Mouse (Mus musculus) liver, adult 2 months (tissue): ENCODE results near the gene Plxnb1. TPM values are rescaled to one million over a fixed set of nuclear protein-coding genes. Genes with fewer than 3 reads are reported as not detected.
"Not testable (repeated sequence)": the region's sequence is repeated elsewhere in the genome, so short reads cannot be mapped to it uniquely, and the experiment has no call there.

Experiments used
- DNase-seq: peaks from one replicate; pipeline ENCODE4 v3.0.0-alpha.2; 2011; ENCODE audit warnings: low read depth, low spot score; ENCODE audit errors: extremely low read depth
- H3K27ac ChIP-seq: fragments of 200-500 bp; replicated peaks from 2 replicates; pipeline ENCODE4 v1.5.1; 2012; ENCODE audit warnings: low read depth, mild to moderate bottlenecking, control low read depth, inconsistent platforms, low read length; ENCODE audit not compliant: insufficient read depth
- H3K27me3 ChIP-seq: fragments of 200-500 bp; 2 replicates; pipeline ENCODE4 v1.6.1; 2012; ENCODE audit warnings: mild to moderate bottlenecking, moderate library complexity, low read length, inconsistent platforms; ENCODE audit not compliant: control insufficient read depth, insufficient read depth
- H3K36me3 ChIP-seq: fragments of 200-500 bp; 2 replicates; pipeline ENCODE4 v1.6.1; 2012; ENCODE audit warnings: low read length, inconsistent platforms; ENCODE audit not compliant: control insufficient read depth, insufficient read depth
- H3K4me1 ChIP-seq: fragments of 200-500 bp; 2 replicates; pipeline ENCODE4 v1.6.1; 2011; ENCODE audit warnings: low read length; ENCODE audit not compliant: control insufficient read depth, insufficient read depth
- H3K4me3 ChIP-seq: fragments of 200-500 bp; 2 replicates; pipeline ENCODE4 v1.5.1; 2011; ENCODE audit warnings: low read depth, mild to moderate bottlenecking, control low read depth, low read length, moderate library complexity; ENCODE audit not compliant: insufficient read depth
- H3K79me2 ChIP-seq: fragments of 200-500 bp; 2 replicates; pipeline ENCODE4 v1.6.1; 2012; ENCODE audit warnings: inconsistent platforms, mild to moderate bottlenecking, low read length, moderate library complexity; ENCODE audit not compliant: control insufficient read depth, insufficient read depth
- H3K9ac ChIP-seq: fragments of 200-500 bp; 2 replicates; pipeline ENCODE4 v1.6.1; 2012; ENCODE audit warnings: low read depth, mild to moderate bottlenecking, control low read depth, inconsistent platforms, low read length
- CTCF ChIP-seq: fragments of 200-500 bp; IDR thresholded peaks from 2 replicates; pipeline ENCODE4 v1.5.1; 2011; ENCODE audit warnings: low read depth, low read length, control low read depth
- POLR2A ChIP-seq: fragments of 200-500 bp; IDR thresholded peaks from 2 replicates; pipeline ENCODE4 v1.6.1; 2011; ENCODE audit warnings: low read length, control low read depth; ENCODE audit not compliant: insufficient read depth; ENCODE audit errors: extremely low read depth
- WGBS: fragments of 180-500 bp; shearing (Covaris S2); methylation state at CpG from one replicate; pipeline ENCODE4 v1.1.7; 2018; 5-methylcytosine and 5-hydroxymethylcytosine counted together
- polyA plus RNA-seq: library from polyadenylated mRNA; depleted of rRNA; stranded (reverse); fragments of >200 nt; gene quantifications from 2 replicates; pipeline ENCODE4 v1.2.3, GENCODE M21; 2012; rRNA removed
- total RNA-seq: library from RNA; depleted of rRNA; stranded (reverse); fragments of >200 nt; gene quantifications from 2 replicates; pipeline ENCODE4 v1.2.3, GENCODE M21; 2014; rRNA removed

The Plxnb1 gene
- total and polyA plus RNA-seq, 2 experiments = 10.9 to 26.5 TPM

GRCm38 (mm10) chr9:109130076-109130475, 34.9 kb downstream of the Plxnb1 start:
- peaks cover 1% of the 10 kb centered on the region; the same call in 1 of the 2 replicates for H3K4me1 ChIP-seq
- H3K27me3 ChIP-seq = no peaks in the 10 kb centered on the region
- H3K9ac ChIP-seq = no peak overlapping the region
- H3K27ac ChIP-seq = no peak overlapping the region
- no peaks in the 10 kb centered on the region for H3K36me3 ChIP-seq
- no peak for TF ChIP-seq POLR2A
- TF ChIP-seq CTCF = no peak
- H3K79me2 ChIP-seq = no peaks in the 10 kb centered on the region
- no peak overlapping the region for H3K4me3 ChIP-seq
- 83% methylated on average over 5 of the region's 5 CpGs for WGBS
- DNase-seq = no peak

GRCm38 (mm10) chr9:109140414-109140813, 45.2 kb downstream of the Plxnb1 start:
- TF ChIP-seq CTCF = peak; percentile 18; the same call in 1 of the 2 replicates
- H3K9ac ChIP-seq, H3K36me3 ChIP-seq: not testable (repeated sequence)

GRCm38 (mm10) chr9:109161941-109162340, 66.8 kb downstream of the Plxnb1 start, which contains the start of gene Fbxw21:
Gene Fbxw21 (minus strand): TSS chr9:109162041.
- TF ChIP-seq POLR2A (no peak), CTCF (no peak)
- 74% methylated on average over 3 of the region's 3 CpGs for WGBS
- Histone ChIP-seq H3K27me3 (no peaks in the 10 kb centered on the region), H3K4me3 (no peak within 1 kb of the TSS), H3K79me2 (no peaks in the 10 kb centered on the region), H3K36me3 (no peaks in the 10 kb centered on the region), H3K9ac (no peak within 1 kb of the TSS), H3K27ac (no peak within 1 kb of the TSS), H3K4me1 (no peaks in the 10 kb centered on the region)
- DNase-seq = no peak

More at GRCm38 (mm10) chr9:109140414-109140813, 45.2 kb downstream of the Plxnb1 start:
- not testable (repeated sequence) for H3K4me3 ChIP-seq, H3K4me1 ChIP-seq, H3K27me3 ChIP-seq, DNase-seq, H3K27ac ChIP-seq, H3K79me2 ChIP-seq
- 57% methylated on average over 4 of the region's 4 CpGs for WGBS

GRCm38 (mm10) chr9:109167316-109167715, 72.1 kb downstream of the Plxnb1 start:
- DNase-seq = no peak
- Histone ChIP-seq H3K79me2 (no peaks in the 10 kb centered on the region), H3K4me3 (no peak overlapping the region), H3K36me3 (no peaks in the 10 kb centered on the region), H3K27ac (no peak overlapping the region), H3K4me1 (no peaks in the 10 kb centered on the region), H3K9ac (no peak overlapping the region), H3K27me3 (no peaks in the 10 kb centered on the region)
- no peak for TF ChIP-seq POLR2A
- no peak for TF ChIP-seq CTCF

Other genes starting within 250 kb of the Plxnb1 start
- 5.5 and 5.6 TPM in 2 replicates for gene Slc26a6, start 242.1 kb upstream of the Plxnb1 start, total RNA-seq
- gene Slc26a6, start 242.1 kb upstream of the Plxnb1 start, polyA plus RNA-seq = 5.4 and 6.7 TPM in 2 replicates
- not detected in 2 replicates for gene Tmem89, start 180.8 kb upstream of the Plxnb1 start, total RNA-seq
- 0.12 TPM in 1 of 2 replicates, not detected in the other for gene Tmem89, start 180.8 kb upstream of the Plxnb1 start, polyA plus RNA-seq
- gene Uqcrc1, start 158.8 kb upstream of the Plxnb1 start, total RNA-seq = 323 and 384 TPM in 2 replicates
- gene Uqcrc1, start 158.8 kb upstream of the Plxnb1 start, polyA plus RNA-seq = 623 and 677 TPM in 2 replicates
- gene Col7a1, start 141.8 kb upstream of the Plxnb1 start, total RNA-seq = 0.07 and 0.46 TPM in 2 replicates
- gene Col7a1, start 141.8 kb upstream of the Plxnb1 start, polyA plus RNA-seq = 0.19 and 0.23 TPM in 2 replicates
- gene Ucn2, start 109.4 kb upstream of the Plxnb1 start, total RNA-seq = not detected in 2 replicates
- gene Ucn2, start 109.4 kb upstream of the Plxnb1 start, polyA plus RNA-seq = not detected in 2 replicates
- gene Pfkfb4, start 103.6 kb upstream of the Plxnb1 start, total RNA-seq = 1.0 and 1.7 TPM in 2 replicates
- gene Pfkfb4, start 103.6 kb upstream of the Plxnb1 start, polyA plus RNA-seq = 1.1 and 1.4 TPM in 2 replicates
- 20.8 and 23.8 TPM in 2 replicates for gene Shisa5, start 56.8 kb upstream of the Plxnb1 start, total RNA-seq
- gene Shisa5, start 56.8 kb upstream of the Plxnb1 start, polyA plus RNA-seq = 144 and 205 TPM in 2 replicates
- gene Trex1, start 35.7 kb upstream of the Plxnb1 start, total RNA-seq = 7.7 and 8.4 TPM in 2 replicates
- gene Trex1, start 35.7 kb upstream of the Plxnb1 start, polyA plus RNA-seq = 30.7 and 41.1 TPM in 2 replicates
- 5.1 and 5.4 TPM in 2 replicates for gene Atrip, start 21.3 kb upstream of the Plxnb1 start, total RNA-seq
- gene Atrip, start 21.3 kb upstream of the Plxnb1 start, polyA plus RNA-seq = 9.2 and 10.3 TPM in 2 replicates
- gene Ccdc51, start 12.9 kb upstream of the Plxnb1 start, total RNA-seq = 7.5 and 8.6 TPM in 2 replicates
- gene Ccdc51, start 12.9 kb upstream of the Plxnb1 start, polyA plus RNA-seq = 7.2 and 8.2 TPM in 2 replicates
- gene Tma7, start 12.8 kb upstream of the Plxnb1 start, total RNA-seq = 53.4 and 54.7 TPM in 2 replicates
- gene Tma7, start 12.8 kb upstream of the Plxnb1 start, polyA plus RNA-seq = 23.3 and 24.4 TPM in 2 replicates
- gene Fbxw21, start 66.7 kb downstream of the Plxnb1 start, total RNA-seq = not detected in 2 replicates
- gene Fbxw21, start 66.7 kb downstream of the Plxnb1 start, polyA plus RNA-seq = not detected in 2 replicates
- not detected in 2 replicates for gene Fbxw13, start 100.6 kb downstream of the Plxnb1 start, total RNA-seq
- not detected in 2 replicates for gene Fbxw13, start 100.6 kb downstream of the Plxnb1 start, polyA plus RNA-seq
- gene Fbxw20, start 139.4 kb downstream of the Plxnb1 start, total RNA-seq = not detected in 2 replicates
- gene Fbxw20, start 139.4 kb downstream of the Plxnb1 start, polyA plus RNA-seq = not detected in 2 replicates
- not detected in 2 replicates for gene Fbxw14, start 192.3 kb downstream of the Plxnb1 start, total RNA-seq
- not detected in 2 replicates for gene Fbxw14, start 192.3 kb downstream of the Plxnb1 start, polyA plus RNA-seq
- not detected in 2 replicates for gene Fbxw28, start 244.3 kb downstream of the Plxnb1 start, total RNA-seq
- gene Fbxw28, start 244.3 kb downstream of the Plxnb1 start, polyA plus RNA-seq = not detected in 2 replicates